Mouse (Mus musculus) intestine, embryonic 15.5 days (tissue): ENCODE measurements around the gene Sapcd2. TPM values are rescaled to one million over a fixed set of nuclear protein-coding genes. Genes with fewer than 3 reads are reported as not detected.
A peak's percentile ranks its signal among the peaks of the same experiment; 100 is the strongest.

Experiments
- ATAC-seq: fragments of 200-750 bp; cut with Nextera tagmentation; 2 replicates; pipeline ENCODE4 v1.8.0; 2017; ENCODE audit warnings: moderate TSS enrichment, moderate library complexity
- H3K27ac ChIP-seq: fragments of 300-500 bp; sonication (generic); 2 replicates; pipeline ENCODE4 v1.5.1; 2015; ENCODE audit warnings: mild to moderate bottlenecking, inconsistent platforms
- H3K27me3 ChIP-seq: fragments of 300-500 bp; sonication (generic); replicated peaks from 2 replicates; pipeline ENCODE4 v1.6.1; 2015; ENCODE audit warnings: inconsistent platforms
- H3K36me3 ChIP-seq: fragments of 300-500 bp; sonication (generic); 2 replicates; pipeline ENCODE4 v1.6.1; 2015; ENCODE audit warnings: inconsistent platforms
- H3K4me1 ChIP-seq: fragments of 300-500 bp; sonication (generic); replicated peaks from 2 replicates; pipeline ENCODE4 v1.6.1; 2015; ENCODE audit warnings: inconsistent platforms
- H3K4me2 ChIP-seq: fragments of 300-500 bp; sonication (generic); replicated peaks from 2 replicates; pipeline ENCODE4 v1.6.1; 2015; ENCODE audit warnings: mild to moderate bottlenecking, inconsistent platforms
- H3K4me3 ChIP-seq: fragments of 300-500 bp; sonication (generic); replicated peaks from 2 replicates; pipeline ENCODE4 v1.5.1; 2015; ENCODE audit warnings: inconsistent platforms
- H3K9ac ChIP-seq: fragments of 300-500 bp; sonication (generic); 2 replicates; pipeline ENCODE4 v1.6.1; 2015; ENCODE audit warnings: inconsistent platforms
- H3K9me3 ChIP-seq: fragments of 300-500 bp; sonication (generic); 2 replicates; pipeline ENCODE4 v1.6.1; 2016; ENCODE audit warnings: inconsistent platforms
- WGBS: fragments of 180-500 bp; shearing (Covaris S2); methylation state at CpG from one replicate; pipeline ENCODE4 v1.1.7; 2015; 5-methylcytosine and 5-hydroxymethylcytosine counted together
- polyA plus RNA-seq: library from polyadenylated mRNA; unstranded; fragments of >200 nt; fragmentation: Nextera tagmentation; extraction: Ambion mirVana; gene quantifications from 2 replicates; pipeline ENCODE4 v1.2.1, GENCODE M21; 2015

Sapcd2 gene
- polyA plus RNA-seq, 1 experiment from 2014 or later: 48.8 TPM

DNA sequence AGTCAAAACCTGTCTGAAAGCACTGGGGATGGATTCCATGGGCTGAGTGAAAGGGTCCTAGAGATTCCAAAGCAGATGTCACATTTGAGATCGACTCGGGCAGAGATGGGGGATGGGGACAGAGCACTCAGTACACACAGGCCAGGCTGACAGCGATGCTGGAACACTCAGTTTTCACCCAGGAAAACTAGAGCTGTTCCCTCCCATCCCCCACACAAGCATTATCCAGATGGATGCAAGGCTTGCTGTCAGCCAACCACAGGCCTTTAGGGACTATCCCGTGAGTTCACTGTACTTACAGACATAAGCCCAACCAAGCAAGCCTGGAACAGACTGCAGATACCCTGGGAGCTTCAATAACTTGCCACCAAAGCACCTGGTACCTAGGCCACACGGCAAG is 19.1 kb downstream of the Sapcd2 start:
- no peak for ATAC-seq
- H3K36me3 ChIP-seq: no peaks in the 10 kb centered on the region
- no peak overlapping the region for H3K27ac ChIP-seq
- H3K9ac ChIP-seq: no peak overlapping the region
- 64% methylated on average over 5 of the region's 5 CpGs for WGBS
- peaks cover 6% of the 10 kb centered on the region for H3K27me3 ChIP-seq
- no peaks in the 10 kb centered on the region for H3K9me3 ChIP-seq
- H3K4me2 ChIP-seq: no peak overlapping the region
- peaks cover 16% of the 10 kb centered on the region for H3K4me1 ChIP-seq
- H3K4me3 ChIP-seq: no peak overlapping the region

- no peaks in the 10 kb centered on the region for H3K36me3 ChIP-seq
- H3K4me1 ChIP-seq: peaks cover 16% of the 10 kb centered on the region
- peaks cover 35% of the 10 kb centered on the region for H3K27me3 ChIP-seq
- H3K9me3 ChIP-seq: no peaks in the 10 kb centered on the region
- H3K4me3 ChIP-seq: no peak overlapping the region
- no peak for ATAC-seq
- 0 out of 2 replicates have a peak overlapping the region, but pooled peaks have one; percentile 10 for H3K27ac ChIP-seq
- peak overlapping the region; percentile 17; the same call in 1 of the 2 replicates for H3K9ac ChIP-seq
- H3K4me2 ChIP-seq: no peak overlapping the region
- 38% methylated on average over 3 of the region's 3 CpGs for WGBS
Measured at GRCm38 (mm10) chr2:25394281-25395221, 22.4 kb downstream of the Sapcd2 start.

- H3K36me3 ChIP-seq: no peaks in the 10 kb centered on the region
- WGBS: 2% methylated on average over 57 of the region's 57 CpGs
- H3K27ac ChIP-seq: peak within 1 kb of the TSS; percentile 77
- H3K4me1 ChIP-seq: peaks cover 16% of the 10 kb centered on the region
- H3K27me3 ChIP-seq: peaks cover 49% of the 10 kb centered on the region
- peak within 1 kb of the TSS; percentile 63 for H3K9ac ChIP-seq
- no peaks in the 10 kb centered on the region for H3K9me3 ChIP-seq
- peak within 1 kb of the TSS; percentile 94 for H3K4me2 ChIP-seq
- peak within 1 kb of the TSS; percentile 51 for H3K4me3 ChIP-seq
- peak; percentile 92 for ATAC-seq
Measured at GRCm38 (mm10) chr2:25395721-25396596, 23.8 kb downstream of the Sapcd2 start, which contains the start of gene Entpd2. Gene Entpd2 (plus strand): TSS chr2:25395874.

- Histone ChIP-seq H3K9me3 (no peaks in the 10 kb centered on the region), H3K4me3 (peak overlapping the region; percentile 51), H3K27ac (no peak overlapping the region), H3K36me3 (no peaks in the 10 kb centered on the region), H3K4me2 (peak overlapping the region; percentile 94), H3K27me3 (peaks cover 55% of the 10 kb centered on the region), H3K9ac (no peak overlapping the region), H3K4me1 (peaks cover 16% of the 10 kb centered on the region)
- 35% methylated on average over 3 of the region's 3 CpGs for WGBS
- no peak for ATAC-seq
Measured at GRCm38 (mm10) chr2:25396597-25396983, 24.5 kb downstream of the Sapcd2 start.

DNA sequence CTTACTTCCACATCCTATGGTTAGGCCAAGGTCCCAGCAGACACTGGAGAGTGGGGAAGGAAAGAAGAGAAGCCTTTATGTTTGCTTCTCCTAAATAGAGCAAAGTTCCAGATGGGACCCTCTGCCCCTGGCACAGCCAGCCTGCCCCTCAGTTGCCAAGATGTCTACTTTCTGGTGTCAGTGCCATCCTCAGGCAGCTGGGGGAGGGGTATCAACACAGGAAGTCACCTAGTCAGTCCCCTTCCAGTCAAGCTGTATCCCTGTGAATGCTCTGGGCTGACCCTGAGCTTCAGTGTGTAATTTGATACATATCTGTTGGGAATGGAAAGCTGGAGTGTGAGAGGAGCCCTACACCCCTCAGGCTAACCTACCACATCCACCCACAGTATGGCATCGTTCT is 24.9 kb downstream of the Sapcd2 start:
- no peak overlapping the region for H3K9ac ChIP-seq
- 60% methylated on average over 1 of the region's 1 CpGs for WGBS

GRCm38 (mm10) chr2:25398065-25398464 is 25.9 kb downstream of the Sapcd2 start:
- no peaks in the 10 kb centered on the region for H3K9me3 ChIP-seq
- H3K4me2 ChIP-seq: no peak overlapping the region
- peaks cover 16% of the 10 kb centered on the region for H3K4me1 ChIP-seq
- H3K9ac ChIP-seq: no peak overlapping the region
- 88% methylated on average over 7 of the region's 7 CpGs for WGBS
- no peak overlapping the region for H3K27ac ChIP-seq
- peaks cover 60% of the 10 kb centered on the region for H3K27me3 ChIP-seq
- no peaks in the 10 kb centered on the region for H3K36me3 ChIP-seq
- H3K4me3 ChIP-seq: no peak overlapping the region
- no peak for ATAC-seq

More for the DNA sequence above, 24.9 kb downstream of the Sapcd2 start:
- H3K9me3 ChIP-seq: no peaks in the 10 kb centered on the region
- no peak for ATAC-seq
- H3K27ac ChIP-seq: no peak overlapping the region
- H3K36me3 ChIP-seq: no peaks in the 10 kb centered on the region
- no peak overlapping the region for H3K4me2 ChIP-seq
- no peak overlapping the region for H3K4me3 ChIP-seq
- H3K4me1 ChIP-seq: peaks cover 16% of the 10 kb centered on the region
- peaks cover 58% of the 10 kb centered on the region for H3K27me3 ChIP-seq

DNA sequence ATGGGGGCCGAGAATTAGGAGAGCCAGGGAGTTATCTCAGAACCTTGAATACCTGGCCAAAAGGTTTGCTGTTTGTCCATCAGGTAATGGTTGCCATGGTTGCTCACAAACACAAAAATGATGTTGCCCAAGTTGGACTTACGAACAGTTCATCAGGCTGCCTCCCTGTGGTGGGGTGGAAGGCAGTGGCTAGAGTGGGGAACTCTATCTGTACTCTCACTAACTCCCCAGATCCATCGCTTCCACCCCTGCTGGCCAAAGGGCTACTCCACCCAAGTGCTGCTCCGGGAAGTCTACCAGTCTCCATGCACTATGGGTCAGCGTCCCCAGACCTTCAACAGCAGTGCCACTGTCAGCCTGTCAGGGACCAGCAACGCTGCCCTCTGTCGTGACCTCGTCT is 26.9 kb downstream of the Sapcd2 start, which contains the start of gene Npdc1:
TSS of gene Npdc1 (plus strand) at position 301 of the 400 bp plus-strand sequence.
- no peak within 1 kb of the TSS for H3K27ac ChIP-seq
- H3K36me3 ChIP-seq: no peaks in the 10 kb centered on the region
- no peak within 1 kb of the TSS for H3K4me3 ChIP-seq
- H3K9me3 ChIP-seq: no peaks in the 10 kb centered on the region
- peaks cover 68% of the 10 kb centered on the region for H3K27me3 ChIP-seq
- no peak within 1 kb of the TSS for H3K9ac ChIP-seq
- WGBS: 58% methylated on average over 8 of the region's 8 CpGs
- no peak for ATAC-seq
- no peak within 1 kb of the TSS for H3K4me2 ChIP-seq
- H3K4me1 ChIP-seq: peaks cover 21% of the 10 kb centered on the region

DNA sequence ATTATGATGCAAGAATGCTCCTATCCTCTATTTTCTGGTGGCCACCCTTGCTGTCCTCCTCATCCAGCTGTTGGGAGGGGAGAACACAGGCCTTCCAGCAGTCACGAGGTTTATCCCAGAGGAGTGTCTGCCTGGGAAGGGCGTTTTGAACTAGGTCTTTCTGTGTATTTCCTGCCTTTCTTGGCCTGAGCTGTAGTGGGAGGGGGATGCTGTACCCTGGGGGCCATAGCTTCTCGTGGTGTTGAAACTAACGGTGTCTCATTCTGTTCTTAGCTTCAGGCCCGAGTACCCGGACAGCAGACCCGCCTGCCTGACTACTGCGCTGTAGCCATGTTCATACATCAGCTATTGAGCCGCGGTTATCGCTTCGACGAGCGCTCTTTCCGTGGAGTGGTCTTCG is 28.2 kb downstream of the Sapcd2 start:
- Histone ChIP-seq H3K4me2 (peak overlapping the region; percentile 49), H3K27me3 (peaks cover 71% of the 10 kb centered on the region), H3K36me3 (no peaks in the 10 kb centered on the region), H3K27ac (no peak overlapping the region), H3K9me3 (no peaks in the 10 kb centered on the region), H3K4me3 (peak overlapping the region; percentile 11; the same call in 1 of the 2 replicates), H3K4me1 (peaks cover 12% of the 10 kb centered on the region), H3K9ac (no peak overlapping the region)
- 20% methylated on average over 16 of the region's 16 CpGs for WGBS
- no peak for ATAC-seq

DNA sequence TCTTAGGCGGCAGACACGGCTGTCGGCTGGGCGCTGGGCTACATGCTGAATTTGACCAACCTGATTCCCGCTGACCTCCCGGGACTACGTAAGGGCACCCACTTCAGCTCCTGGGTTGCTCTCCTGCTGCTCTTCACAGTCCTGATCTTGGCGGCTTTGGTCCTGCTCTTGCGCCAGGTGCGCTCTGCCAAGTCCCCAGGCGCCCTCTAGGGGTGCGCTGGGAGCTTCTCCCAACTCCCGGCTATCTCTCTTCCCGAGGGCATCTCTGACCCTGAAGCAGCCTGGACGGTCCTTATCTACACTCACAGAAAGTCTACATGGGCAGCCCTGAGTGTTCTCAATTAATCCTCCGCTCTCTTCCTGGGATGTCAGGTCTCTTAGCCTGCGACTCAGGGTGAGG is 28.6 kb downstream of the Sapcd2 start:
- Histone ChIP-seq H3K4me1 (peaks cover 7% of the 10 kb centered on the region; the same call in 1 of the 2 replicates), H3K27ac (no peak overlapping the region), H3K4me3 (peak overlapping the region; percentile 11; the same call in 1 of the 2 replicates), H3K27me3 (peaks cover 71% of the 10 kb centered on the region), H3K9me3 (no peaks in the 10 kb centered on the region), H3K4me2 (peak overlapping the region; percentile 49), H3K9ac (no peak overlapping the region), H3K36me3 (no peaks in the 10 kb centered on the region)
- ATAC-seq: no peak
- WGBS: 3% methylated on average over 17 of the region's 17 CpGs

DNA sequence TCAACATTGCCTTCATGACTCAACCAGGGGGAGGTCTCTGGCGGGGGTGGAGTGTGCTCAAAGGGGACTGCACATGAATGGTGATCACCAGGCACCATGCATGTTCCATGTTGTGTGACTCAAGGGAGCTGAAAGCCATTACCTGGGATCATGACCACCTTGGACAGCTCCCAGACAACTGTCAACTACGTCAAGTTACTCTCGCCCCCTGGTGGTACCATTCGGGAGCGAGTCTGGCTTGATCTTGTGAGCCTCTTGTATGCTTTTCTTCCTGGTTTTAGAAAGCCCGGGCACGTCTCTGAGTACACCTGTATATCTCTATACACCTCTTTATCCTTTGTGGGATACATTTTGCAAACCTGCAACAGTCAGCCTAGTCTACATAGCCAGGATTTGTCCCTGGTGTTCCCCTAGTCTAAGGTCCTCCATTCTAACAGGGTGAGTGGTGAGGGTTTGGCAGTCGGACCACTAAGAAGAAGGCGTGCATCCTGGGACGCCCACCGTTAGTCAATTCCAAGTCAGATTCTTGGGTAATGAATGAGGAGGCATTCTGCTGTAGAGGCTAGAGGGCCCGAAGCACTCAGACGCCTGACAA is 30.4 kb downstream of the Sapcd2 start:
- Histone ChIP-seq H3K4me1 (0 out of 2 replicates have a peak, but pooled peaks cover 5% of the 10 kb centered on the region), H3K4me3 (peak overlapping the region; percentile 64), H3K27me3 (peaks cover 58% of the 10 kb centered on the region), H3K9me3 (no peaks in the 10 kb centered on the region), H3K36me3 (no peaks in the 10 kb centered on the region), H3K27ac (0 out of 2 replicates have a peak overlapping the region, but pooled peaks have one; percentile 68), H3K9ac (peak overlapping the region; percentile 58), H3K4me2 (peak overlapping the region; percentile 93)
- peak; percentile 34 for ATAC-seq
- WGBS: 2% methylated on average over 13 of the region's 13 CpGs

GRCm38 (mm10) chr2:25402972-25403601 is 31.0 kb downstream of the Sapcd2 start:
- Histone ChIP-seq H3K27ac (peak overlapping the region; percentile 68), H3K36me3 (no peaks in the 10 kb centered on the region), H3K27me3 (peaks cover 51% of the 10 kb centered on the region), H3K4me3 (peak overlapping the region; percentile 64), H3K4me2 (peak overlapping the region; percentile 93), H3K4me1 (0 out of 2 replicates have a peak, but pooled peaks cover 5% of the 10 kb centered on the region), H3K9ac (peak overlapping the region; percentile 58), H3K9me3 (no peaks in the 10 kb centered on the region)
- ATAC-seq: peak; percentile 65
- 1% methylated on average over 54 of the region's 54 CpGs for WGBS
